Mouse (Mus musculus): ENCODE results near the gene Epha8. TPM values are rescaled to one million over a fixed set of nuclear protein-coding genes. Genes with fewer than 3 reads are reported as not detected.

Gene Epha8
- polyA plus RNA-seq, 1 experiment = 0.38 TPM

- TF ChIP-seq CTCF (IDR thresholded peaks at IDR 0.05; ENCODE audit: borderline replicate concordance, control insufficient read depth, extremely low read depth, insufficient read depth, low read length, poor library complexity) (no peak), POLR2A (IDR thresholded peaks at IDR 0.05; ENCODE audit: control insufficient read depth, extremely low read depth, insufficient read depth, low read length, poor library complexity) (no peak)
- Histone ChIP-seq H3K27ac (ENCODE audit: control insufficient read depth, insufficient read depth, low read length) (no peak overlapping the region), H3K4me3 (ENCODE audit: control insufficient read depth, insufficient read depth, low read length) (no peak overlapping the region), H3K4me1 (replicated peaks; ENCODE audit: control insufficient read depth, insufficient read depth, low read length) (no peaks in the 10 kb centered on the region), H3K27me3 (ENCODE audit: control insufficient read depth, insufficient read depth, low read length) (no peaks in the 10 kb centered on the region), H3K36me3 (ENCODE audit: control insufficient read depth, insufficient read depth, low read length) (no peaks in the 10 kb centered on the region)
- 66% methylated on average over 4 of the region's 4 CpGs for whole genome bisulfite sequencing
- no peak for DNase-seq
These were observed 61.8 kb downstream of the Epha8 start for GRCm38 (mm10) chr4:136894821-136895220.

DNA sequence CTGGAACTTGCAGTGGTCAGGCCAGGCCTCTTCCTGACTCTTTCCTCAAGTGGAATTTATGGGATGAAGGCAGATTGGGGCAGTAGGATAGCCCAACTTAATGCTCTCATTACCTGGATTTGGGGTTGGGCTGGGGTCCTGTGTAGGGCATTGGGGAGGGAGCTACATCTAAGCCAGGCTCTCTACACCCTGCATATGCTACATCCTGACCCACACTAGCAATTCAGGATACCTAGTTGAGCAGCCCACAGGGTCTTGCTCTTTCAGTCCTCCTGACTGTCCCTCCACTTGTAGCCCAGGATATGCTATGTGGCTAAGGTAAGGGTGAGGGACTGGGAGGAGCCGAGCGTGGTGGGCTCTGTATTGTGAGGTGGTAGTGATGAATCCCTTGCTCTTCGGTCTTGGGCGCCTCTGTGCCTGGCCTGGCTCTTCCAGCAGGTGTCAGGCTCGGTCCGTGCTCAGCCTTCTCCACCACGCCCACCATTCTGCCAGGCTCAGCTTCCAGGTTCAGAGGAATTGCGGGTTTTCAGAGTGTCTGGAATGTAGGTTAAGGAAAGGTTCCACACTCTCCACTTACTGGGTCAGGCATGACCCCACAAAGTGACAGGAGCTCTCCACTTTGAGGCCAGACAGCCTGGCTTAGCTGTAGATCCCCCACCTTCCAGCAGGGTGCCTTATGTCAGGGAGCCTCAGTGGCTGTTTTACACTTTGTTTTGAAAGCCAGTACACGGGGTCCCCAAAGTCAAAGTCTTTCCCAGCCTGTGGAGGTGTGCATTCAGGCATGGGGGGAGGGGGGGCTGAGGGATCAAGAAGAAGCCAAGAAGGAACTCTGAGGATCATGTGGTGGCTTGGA is 62.7 kb downstream of the Epha8 start:
- WGBS = 8% methylated on average over 9 of the region's 9 CpGs
- Histone ChIP-seq H3K4me1 (replicated peaks; ENCODE audit: control insufficient read depth, insufficient read depth, low read length) (no peaks in the 10 kb centered on the region), H3K4me3 (ENCODE audit: control insufficient read depth, insufficient read depth, low read length) (no peak overlapping the region), H3K27ac (ENCODE audit: control insufficient read depth, insufficient read depth, low read length) (no peak overlapping the region), H3K36me3 (ENCODE audit: control insufficient read depth, insufficient read depth, low read length) (no peaks in the 10 kb centered on the region), H3K27me3 (ENCODE audit: control insufficient read depth, insufficient read depth, low read length) (no peaks in the 10 kb centered on the region)
- TF ChIP-seq CTCF (IDR thresholded peaks at IDR 0.05; ENCODE audit: borderline replicate concordance, control insufficient read depth, extremely low read depth, insufficient read depth, low read length, poor library complexity) (no peak), POLR2A (IDR thresholded peaks at IDR 0.05; ENCODE audit: control insufficient read depth, extremely low read depth, insufficient read depth, low read length, poor library complexity) (no peak)
- no peak for DNase-seq

- Histone ChIP-seq H3K36me3 (ENCODE audit: control insufficient read depth, insufficient read depth, low read length) (no peaks in the 10 kb centered on the region), H3K4me1 (replicated peaks; ENCODE audit: control insufficient read depth, insufficient read depth, low read length) (no peaks in the 10 kb centered on the region), H3K27me3 (ENCODE audit: control insufficient read depth, insufficient read depth, low read length) (no peaks in the 10 kb centered on the region), H3K27ac (ENCODE audit: control insufficient read depth, insufficient read depth, low read length) (no peak within 1 kb of the TSS), H3K4me3 (ENCODE audit: control insufficient read depth, insufficient read depth, low read length) (0 out of 2 replicates have a peak within 1 kb of the TSS, but pooled peaks have one; percentile 8)
- DNase-seq = no peak
- no peak for TF ChIP-seq POLR2A (IDR thresholded peaks at IDR 0.05; ENCODE audit: control insufficient read depth, extremely low read depth, insufficient read depth, low read length, poor library complexity)
- TF ChIP-seq CTCF (IDR thresholded peaks at IDR 0.05; ENCODE audit: borderline replicate concordance, control insufficient read depth, extremely low read depth, insufficient read depth, low read length, poor library complexity) = no peak
- 12% methylated on average over 5 of the region's 5 CpGs for WGBS
These were observed 63.8 kb downstream of the Epha8 start, which contains the start of gene C1qc for GRCm38 (mm10) chr4:136892811-136893210. Gene C1qc, minus strand, starts transcription at chr4:136893065.

DNA sequence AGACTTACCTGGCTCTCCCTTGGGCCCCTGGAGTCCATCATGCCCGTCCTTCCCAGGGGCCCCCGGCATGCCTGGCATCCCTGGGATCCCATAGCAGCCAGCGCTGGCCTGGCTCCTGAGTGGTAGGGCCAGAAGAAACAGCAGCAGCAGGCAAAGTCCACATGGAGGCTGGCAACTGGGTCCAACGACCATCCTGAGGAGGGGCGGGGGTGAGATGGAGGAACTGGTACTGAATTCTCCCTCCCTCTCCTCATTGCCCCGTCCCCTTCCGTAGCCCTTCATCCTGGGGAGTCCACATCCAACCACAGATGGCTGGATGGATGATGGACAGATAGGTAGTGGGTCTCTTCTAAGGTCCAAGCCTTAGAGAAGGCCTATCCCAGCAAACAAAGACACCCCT is 64.2 kb downstream of the Epha8 start:
- Histone ChIP-seq H3K27me3 (ENCODE audit: control insufficient read depth, insufficient read depth, low read length) (no peaks in the 10 kb centered on the region), H3K27ac (ENCODE audit: control insufficient read depth, insufficient read depth, low read length) (no peak overlapping the region), H3K4me3 (ENCODE audit: control insufficient read depth, insufficient read depth, low read length) (no peak overlapping the region), H3K4me1 (replicated peaks; ENCODE audit: control insufficient read depth, insufficient read depth, low read length) (no peaks in the 10 kb centered on the region), H3K36me3 (ENCODE audit: control insufficient read depth, insufficient read depth, low read length) (no peaks in the 10 kb centered on the region)
- 72% methylated on average over 7 of the region's 7 CpGs for WGBS
- TF ChIP-seq CTCF (IDR thresholded peaks at IDR 0.05; ENCODE audit: borderline replicate concordance, control insufficient read depth, extremely low read depth, insufficient read depth, low read length, poor library complexity) = no peak
- no peak for TF ChIP-seq POLR2A (IDR thresholded peaks at IDR 0.05; ENCODE audit: control insufficient read depth, extremely low read depth, insufficient read depth, low read length, poor library complexity)
- DNase-seq = no peak

GRCm38 (mm10) chr4:136891115-136891514 is 65.5 kb downstream of the Epha8 start:
- no peak overlapping the region for H3K27ac ChIP-seq (ENCODE audit: control insufficient read depth, insufficient read depth, low read length)
- TF ChIP-seq POLR2A (IDR thresholded peaks at IDR 0.05; ENCODE audit: control insufficient read depth, extremely low read depth, insufficient read depth, low read length, poor library complexity) (no peak), CTCF (IDR thresholded peaks at IDR 0.05; ENCODE audit: borderline replicate concordance, control insufficient read depth, extremely low read depth, insufficient read depth, low read length, poor library complexity) (no peak)
- H3K36me3 ChIP-seq (ENCODE audit: control insufficient read depth, insufficient read depth, low read length) = no peaks in the 10 kb centered on the region
- WGBS = 75% methylated on average over 4 of the region's 4 CpGs
- DNase-seq = no peak
- no peaks in the 10 kb centered on the region for H3K27me3 ChIP-seq (ENCODE audit: control insufficient read depth, insufficient read depth, low read length)
- no peaks in the 10 kb centered on the region for H3K4me1 ChIP-seq (replicated peaks; ENCODE audit: control insufficient read depth, insufficient read depth, low read length)
- H3K4me3 ChIP-seq (ENCODE audit: control insufficient read depth, insufficient read depth, low read length) = no peak overlapping the region

DNA sequence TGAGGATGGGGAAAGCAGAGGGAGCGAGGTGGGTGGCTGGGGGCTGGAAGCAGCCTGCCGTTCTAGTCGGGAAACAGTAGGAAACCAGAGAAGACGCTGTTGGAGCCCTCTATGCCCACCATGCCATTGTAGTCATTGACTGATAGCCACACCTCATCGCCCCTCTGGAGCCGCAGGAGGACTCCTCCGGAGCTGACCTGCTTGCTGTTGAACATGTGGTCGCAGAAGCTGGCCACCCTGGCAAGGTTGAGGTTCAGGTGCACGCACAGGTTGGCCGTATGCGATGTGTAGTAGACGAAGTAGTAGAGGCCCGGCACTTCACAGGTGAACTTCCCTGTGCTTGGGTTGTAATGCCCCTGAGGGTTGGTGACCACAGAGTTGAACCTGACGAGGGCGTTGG is 66.6 kb downstream of the Epha8 start:
- TF ChIP-seq POLR2A (IDR thresholded peaks at IDR 0.05; ENCODE audit: control insufficient read depth, extremely low read depth, insufficient read depth, low read length, poor library complexity) (no peak), CTCF (IDR thresholded peaks at IDR 0.05; ENCODE audit: borderline replicate concordance, control insufficient read depth, extremely low read depth, insufficient read depth, low read length, poor library complexity) (no peak)
- WGBS = 90% methylated on average over 15 of the region's 15 CpGs

More for the DNA sequence above, 66.6 kb downstream of the Epha8 start:
- H3K4me3 ChIP-seq (ENCODE audit: control insufficient read depth, insufficient read depth, low read length) = no peak overlapping the region
- H3K27me3 ChIP-seq (ENCODE audit: control insufficient read depth, insufficient read depth, low read length) = no peaks in the 10 kb centered on the region
- H3K4me1 ChIP-seq (replicated peaks; ENCODE audit: control insufficient read depth, insufficient read depth, low read length) = no peaks in the 10 kb centered on the region
- no peaks in the 10 kb centered on the region for H3K36me3 ChIP-seq (ENCODE audit: control insufficient read depth, insufficient read depth, low read length)
- no peak overlapping the region for H3K27ac ChIP-seq (ENCODE audit: control insufficient read depth, insufficient read depth, low read length)
- DNase-seq = no peak

Measured in thymus, adult 2 months (tissue).